Mouse (Mus musculus): ENCODE measurements at regions not wholly inside any gene's neighbourhood (a gene's known extent, or its start where the extent isn't known, plus 50 kb on each side); places are given as distances from the start of the nearest gene placed in this dataset.

DNA sequence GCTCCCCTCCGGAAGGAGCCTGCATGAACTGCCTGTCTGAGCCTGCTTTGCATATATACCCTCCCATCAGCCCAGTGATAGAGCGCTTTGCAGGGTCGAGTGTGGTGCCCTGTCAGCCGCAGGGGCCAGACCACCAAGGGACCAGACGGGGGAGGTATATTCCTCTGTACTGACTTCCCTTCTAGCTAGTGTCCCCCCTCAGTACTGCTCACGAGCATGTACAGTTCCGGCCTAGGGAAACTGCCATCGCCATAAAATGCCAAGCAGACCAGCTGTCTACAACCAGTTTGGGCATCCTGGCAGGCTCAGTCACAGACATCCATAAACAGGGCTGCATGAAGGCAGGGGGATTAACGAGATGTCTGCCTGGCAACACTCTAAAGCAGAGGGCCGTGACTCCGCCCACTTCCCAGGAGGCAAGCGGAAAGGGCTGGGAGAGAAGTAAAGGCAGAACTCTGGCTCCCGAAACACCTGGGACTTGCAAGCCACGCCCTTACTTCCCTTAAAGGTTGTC is 68.6 kb upstream of the Zfp536 start:
- Histone ChIP-seq H3K9me3 (ENCODE audit: low read depth, low read length) (no peaks in the 10 kb centered on the region), H3K36me3 (ENCODE audit: insufficient read depth) (no peaks in the 10 kb centered on the region), H3K4me2 (peak overlapping the region; percentile 59), H3K27ac (ENCODE audit: low read depth) (no peak overlapping the region), H3K27me3 (ENCODE audit: insufficient read depth, low read length) (no peaks in the 10 kb centered on the region), H3K9ac (peak overlapping the region; percentile 31; the same call in 1 of the 2 replicates), H3K4me1 (ENCODE audit: insufficient read depth) (no peaks in the 10 kb centered on the region), H3K4me3 (ENCODE audit: low read depth, low read length) (peak overlapping the region; percentile 10; the same call in 1 of the 2 replicates)
- ATAC-seq (ENCODE audit: insufficient read depth) (peak; percentile 62; the same call in 1 of the 2 replicates), DNase-seq (peak; percentile 72)
- 2% methylated on average over 14 of the region's 14 CpGs for WGBS
- no peak for TF ChIP-seq CTCF (IDR thresholded peaks at IDR 0.05; ENCODE audit: low read depth)

DNA sequence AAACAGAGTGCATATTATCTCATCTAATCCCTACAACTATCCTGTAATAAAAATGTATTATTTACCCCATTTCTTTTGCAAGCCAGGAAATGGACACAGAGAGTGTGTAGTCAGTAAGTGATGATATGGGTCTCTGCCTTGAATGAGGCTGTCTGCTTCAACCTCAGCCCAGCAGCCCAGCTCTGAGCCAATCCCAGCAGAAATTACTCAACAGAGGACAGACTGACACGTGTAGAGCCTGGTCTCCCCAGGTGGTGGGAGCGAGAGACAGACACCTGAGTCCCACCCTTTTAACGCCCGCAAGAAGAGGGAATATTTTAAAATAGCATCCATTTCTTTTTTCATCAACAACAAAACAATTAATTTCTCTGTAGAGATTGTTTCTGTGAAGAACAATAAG is 68.1 kb upstream of the Zfp536 start:
- no peak overlapping the region for H3K9ac ChIP-seq
- H3K27me3 ChIP-seq (ENCODE audit: insufficient read depth, low read length) = no peaks in the 10 kb centered on the region
- no peak for DNase-seq
- no peak for ATAC-seq (ENCODE audit: insufficient read depth)
- no peak overlapping the region for H3K4me3 ChIP-seq (ENCODE audit: low read depth, low read length)
- H3K9me3 ChIP-seq (ENCODE audit: low read depth, low read length) = no peaks in the 10 kb centered on the region
- TF ChIP-seq CTCF (IDR thresholded peaks at IDR 0.05; ENCODE audit: low read depth) = no peak
- no peaks in the 10 kb centered on the region for H3K36me3 ChIP-seq (ENCODE audit: insufficient read depth)
- no peaks in the 10 kb centered on the region for H3K4me1 ChIP-seq (ENCODE audit: insufficient read depth)
- H3K27ac ChIP-seq (ENCODE audit: low read depth) = no peak overlapping the region
- 38% methylated on average over 4 of the region's 4 CpGs for WGBS
- H3K4me2 ChIP-seq = peak overlapping the region; percentile 59

DNA sequence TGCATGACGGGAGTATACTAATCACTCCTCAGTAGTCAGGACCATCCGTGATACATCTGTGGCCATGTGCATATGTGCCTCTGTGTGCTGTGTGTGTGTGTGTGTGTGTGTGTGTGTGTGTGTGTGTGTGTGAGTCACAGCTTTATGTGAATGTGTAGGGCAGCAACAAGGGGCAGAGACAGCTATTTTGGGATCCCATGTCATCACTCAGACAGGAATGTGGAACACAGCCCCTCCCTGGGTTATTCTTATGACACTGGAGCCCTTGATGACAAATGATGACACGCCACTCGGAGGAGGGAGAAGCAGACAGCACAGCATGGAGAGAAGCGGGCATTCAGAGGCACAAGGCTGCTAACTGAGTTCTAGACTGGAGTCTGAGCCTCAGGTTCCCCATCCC is 64.4 kb upstream of the Zfp536 start:
- WGBS = 66% methylated on average over 5 of the region's 5 CpGs
- Histone ChIP-seq H3K27me3 (ENCODE audit: insufficient read depth, low read length) (no peaks in the 10 kb centered on the region), H3K4me3 (ENCODE audit: low read depth, low read length) (no peak overlapping the region), H3K27ac (ENCODE audit: low read depth) (no peak overlapping the region), H3K36me3 (ENCODE audit: insufficient read depth) (no peaks in the 10 kb centered on the region), H3K9me3 (ENCODE audit: low read depth, low read length) (no peaks in the 10 kb centered on the region), H3K9ac (no peak overlapping the region), H3K4me1 (ENCODE audit: insufficient read depth) (no peaks in the 10 kb centered on the region), H3K4me2 (no peak overlapping the region)
- TF ChIP-seq CTCF (IDR thresholded peaks at IDR 0.05; ENCODE audit: low read depth) = no peak
- ATAC-seq (ENCODE audit: insufficient read depth) (no peak), DNase-seq (no peak)

DNA sequence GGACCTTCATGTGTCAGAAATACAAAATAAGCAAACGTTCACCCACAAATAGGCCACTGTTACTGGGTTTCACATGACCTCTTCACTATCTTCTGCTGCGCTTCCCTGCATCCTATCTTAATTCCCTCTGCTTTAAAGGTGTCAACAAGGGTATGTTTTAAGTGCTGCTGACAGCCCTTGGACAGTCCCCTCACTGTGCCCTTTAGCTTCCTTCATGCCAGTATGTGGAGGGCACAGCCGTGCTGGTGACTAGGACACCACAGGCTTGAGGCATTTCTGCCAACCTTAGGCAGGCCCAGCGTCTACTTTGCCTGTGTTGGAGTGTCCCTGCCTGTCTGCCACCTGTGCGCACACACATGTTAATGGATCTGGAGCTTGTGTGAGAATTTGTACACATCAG is 63.9 kb upstream of the Zfp536 start:
- ATAC-seq (ENCODE audit: insufficient read depth) (no peak), DNase-seq (no peak)
- Histone ChIP-seq H3K36me3 (ENCODE audit: insufficient read depth) (no peaks in the 10 kb centered on the region), H3K27ac (ENCODE audit: low read depth) (0 out of 2 replicates have a peak overlapping the region, but pooled peaks have one; percentile 12), H3K4me3 (ENCODE audit: low read depth, low read length) (no peak overlapping the region), H3K27me3 (ENCODE audit: insufficient read depth, low read length) (no peaks in the 10 kb centered on the region), H3K4me2 (no peak overlapping the region), H3K9me3 (ENCODE audit: low read depth, low read length) (no peaks in the 10 kb centered on the region), H3K9ac (no peak overlapping the region), H3K4me1 (ENCODE audit: insufficient read depth) (no peaks in the 10 kb centered on the region)
- TF ChIP-seq CTCF (IDR thresholded peaks at IDR 0.05; ENCODE audit: low read depth) = no peak
- 77% methylated on average over 5 of the region's 5 CpGs for WGBS

DNA sequence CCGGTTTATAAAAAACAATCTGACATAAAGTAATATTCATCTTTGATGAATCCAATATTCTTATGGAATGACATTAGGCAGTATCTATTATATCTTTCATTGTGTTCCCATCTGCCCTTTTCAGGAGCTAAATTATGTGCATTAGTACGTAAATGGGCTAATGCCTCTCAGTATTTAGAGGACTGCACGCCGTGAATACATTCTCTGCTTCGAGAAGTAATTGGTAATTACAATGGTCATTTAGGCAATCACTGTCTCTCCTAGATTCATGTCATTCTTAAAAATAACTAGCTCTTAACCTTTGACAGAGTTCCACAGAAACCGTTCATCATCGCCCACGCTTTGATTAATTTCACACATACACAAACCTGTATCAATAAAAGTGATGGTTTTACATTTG is 60.0 kb upstream of the Zfp536 start:
- Histone ChIP-seq H3K27me3 (ENCODE audit: insufficient read depth, low read length) (no peaks in the 10 kb centered on the region), H3K4me1 (ENCODE audit: insufficient read depth) (no peaks in the 10 kb centered on the region), H3K27ac (ENCODE audit: low read depth) (no peak overlapping the region), H3K4me2 (no peak overlapping the region), H3K9me3 (ENCODE audit: low read depth, low read length) (no peaks in the 10 kb centered on the region), H3K4me3 (ENCODE audit: low read depth, low read length) (no peak overlapping the region), H3K36me3 (ENCODE audit: insufficient read depth) (no peaks in the 10 kb centered on the region), H3K9ac (no peak overlapping the region)
- no peak for ATAC-seq (ENCODE audit: insufficient read depth)
- DNase-seq = no peak
- 83% methylated on average over 8 of the region's 8 CpGs for WGBS
- no peak for TF ChIP-seq CTCF (IDR thresholded peaks at IDR 0.05; ENCODE audit: low read depth)

DNA sequence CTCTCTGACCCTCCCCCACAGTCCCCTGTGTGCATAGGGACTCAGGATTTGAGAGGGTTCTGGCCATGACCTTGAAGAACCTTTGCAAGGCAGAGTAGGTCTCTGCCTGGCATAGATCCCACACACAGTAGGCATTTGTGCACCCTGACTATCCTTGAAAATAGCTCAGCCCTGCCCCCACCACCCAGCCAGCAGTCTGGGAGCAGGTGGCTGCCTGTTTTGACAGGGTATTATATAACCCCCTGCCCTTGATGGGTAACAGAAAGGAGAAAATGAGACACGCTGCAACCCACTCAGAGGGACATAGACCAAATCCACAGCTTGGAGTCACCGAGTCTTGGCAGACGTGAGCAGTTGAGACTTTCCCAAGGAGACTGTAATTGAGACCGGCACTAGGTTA is 58.9 kb upstream of the Zfp536 start:
- ATAC-seq (ENCODE audit: insufficient read depth) (no peak), DNase-seq (no peak)
- Histone ChIP-seq H3K27ac (ENCODE audit: low read depth) (no peak overlapping the region), H3K27me3 (ENCODE audit: insufficient read depth, low read length) (no peaks in the 10 kb centered on the region), H3K9ac (no peak overlapping the region), H3K4me3 (ENCODE audit: low read depth, low read length) (no peak overlapping the region), H3K9me3 (ENCODE audit: low read depth, low read length) (no peaks in the 10 kb centered on the region), H3K4me1 (ENCODE audit: insufficient read depth) (no peaks in the 10 kb centered on the region), H3K4me2 (no peak overlapping the region), H3K36me3 (ENCODE audit: insufficient read depth) (no peaks in the 10 kb centered on the region)
- whole genome bisulfite sequencing = 51% methylated on average over 4 of the region's 4 CpGs
- TF ChIP-seq CTCF (IDR thresholded peaks at IDR 0.05; ENCODE audit: low read depth) = no peak

DNA sequence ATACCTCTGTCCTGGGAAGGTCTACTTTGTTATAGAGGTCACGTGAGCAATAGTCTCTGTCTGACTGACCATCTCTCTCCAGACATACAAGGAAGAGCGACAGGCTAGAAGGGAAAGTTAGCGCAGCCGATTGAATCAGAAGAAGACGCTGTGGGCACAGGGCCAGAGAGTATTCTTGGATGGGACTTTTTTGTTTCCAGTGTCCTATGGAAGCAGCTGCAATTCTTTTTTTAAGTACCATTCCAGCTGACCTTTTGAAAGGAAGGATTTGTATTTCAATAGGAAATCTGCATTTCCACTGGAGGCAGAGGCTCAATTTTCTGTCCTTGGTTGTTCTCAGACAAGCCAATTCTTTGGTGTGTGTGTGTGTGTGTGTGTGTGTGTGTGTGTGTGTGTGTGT is 52.3 kb upstream of the Zfp536 start:
- H3K36me3 ChIP-seq (ENCODE audit: insufficient read depth) = no peaks in the 10 kb centered on the region
- WGBS = 76% methylated on average over 5 of the region's 5 CpGs
- H3K9me3 ChIP-seq (ENCODE audit: low read depth, low read length) = no peaks in the 10 kb centered on the region
- H3K4me1 ChIP-seq (ENCODE audit: insufficient read depth) = no peaks in the 10 kb centered on the region
- no peak overlapping the region for H3K4me2 ChIP-seq
- TF ChIP-seq CTCF (IDR thresholded peaks at IDR 0.05; ENCODE audit: low read depth) = no peak
- ATAC-seq (ENCODE audit: insufficient read depth) = no peak
- no peak overlapping the region for H3K4me3 ChIP-seq (ENCODE audit: low read depth, low read length)
- H3K27me3 ChIP-seq (ENCODE audit: insufficient read depth, low read length) = no peaks in the 10 kb centered on the region
- H3K27ac ChIP-seq (ENCODE audit: low read depth) = no peak overlapping the region
- H3K9ac ChIP-seq = no peak overlapping the region
- peak; percentile 19 for DNase-seq

All from lung, embryonic 14.5 days (tissue).